Mouse (Mus musculus) MEL (cell line): Measurements from ENCODE around the gene Tlk2.

Experiments used
- CHD2 ChIP-seq: IDR thresholded peaks from 2 replicates; pipeline ENCODE4 v1.6.1; 2011; ENCODE audit warnings: low read length, improper control_type of control experiment
- CTCF ChIP-seq, 3 experiments: IDR thresholded peaks in 2 of 3; conservative IDR thresholded peaks in 1 of 3; 2 replicates each; pipeline ENCODE4 v1.5.1; 2011 to 2012; ENCODE audit warnings: low read length in 3 of 3, low read depth in 2 of 3, mild to moderate bottlenecking in 2 of 3, improper control_type of control experiment in 1 of 3, inconsistent platforms in 1 of 3, mixed read lengths in 1 of 3, moderate library complexity in 1 of 3; ENCODE audit not compliant: control insufficient read depth in 1 of 3, insufficient read depth in 1 of 3, poor library complexity in 1 of 3, severe bottlenecking in 1 of 3
- MYB ChIP-seq: IDR thresholded peaks from 2 replicates; pipeline ENCODE4 v1.6.1; 2011; ENCODE audit warnings: mild to moderate bottlenecking, low read depth, low read length, improper control_type of control experiment
- NELFE ChIP-seq: IDR thresholded peaks from 2 replicates; pipeline ENCODE4 v1.6.1; 2011; ENCODE audit warnings: low read depth, low read length, improper control_type of control experiment
- NRF1 ChIP-seq: IDR thresholded peaks from 2 replicates; pipeline ENCODE4 v1.6.1; 2014; ENCODE audit warnings: low read depth, mild to moderate bottlenecking, inconsistent platforms, low read length, improper control_type of control experiment, moderate library complexity; ENCODE audit not compliant: poor library complexity, insufficient read depth, severe bottlenecking
- POLR2A ChIP-seq, 2 experiments: IDR thresholded peaks; 2 replicates each; pipeline ENCODE4 v1.6.1; 2011 to 2012; ENCODE audit warnings: low read length in 2 of 2, mild to moderate bottlenecking in 2 of 2, control low read depth in 1 of 2, improper control_type of control experiment in 1 of 2, low read depth in 1 of 2, moderate library complexity in 1 of 2; ENCODE audit not compliant: control insufficient read depth in 1 of 2, insufficient read depth in 1 of 2, poor library complexity in 1 of 2
- SIN3A ChIP-seq: IDR thresholded peaks from 2 replicates; pipeline ENCODE4 v1.6.1; 2012; ENCODE audit warnings: low read length, improper control_type of control experiment, inconsistent platforms
- TBP ChIP-seq: IDR thresholded peaks from 2 replicates; pipeline ENCODE4 v1.8.0; 2011; ENCODE audit warnings: low read depth, low read length, improper control_type of control experiment
- ZC3H11A ChIP-seq: IDR thresholded peaks from 2 replicates; pipeline ENCODE4 v1.6.1; 2012; ENCODE audit warnings: low read depth, mild to moderate bottlenecking, inconsistent platforms, low read length, improper control_type of control experiment
- ZNF384 ChIP-seq: IDR thresholded peaks from 2 replicates; pipeline ENCODE4 v1.6.1; 2012; ENCODE audit warnings: low read depth, mild to moderate bottlenecking, inconsistent platforms, low read length, improper control_type of control experiment

DNA sequence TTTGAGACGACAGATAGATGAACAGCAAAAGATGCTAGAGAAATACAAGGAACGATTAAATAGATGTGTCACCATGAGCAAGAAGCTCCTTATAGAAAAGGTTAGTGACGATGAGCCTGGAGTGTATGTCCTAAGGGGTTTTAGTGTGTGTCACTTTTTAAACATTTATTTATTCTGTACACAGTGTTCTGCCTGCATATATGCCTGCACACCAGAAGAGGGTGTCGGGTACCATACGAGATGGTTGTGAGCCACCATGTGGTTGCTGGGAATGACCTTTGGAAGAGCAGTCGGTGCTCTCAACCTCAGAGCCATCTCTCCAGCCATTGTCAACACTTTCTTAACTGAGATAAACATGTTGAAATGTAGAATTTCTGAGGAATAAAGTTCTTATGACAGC lies 68.2 kb downstream of the Tlk2 start:
- TF ChIP-seq POLR2A (IDR thresholded peaks at IDR 0.05; ENCODE audit: control insufficient read depth in 1 of 2, insufficient read depth in 1 of 2, low read depth in 1 of 2, low read length in 2 of 2, poor library complexity in 1 of 2) (no peak), MYB (no peak), CHD2 (no peak), NRF1 (no peak), SIN3A (no peak), ZC3H11A (no peak), CTCF (IDR thresholded peaks at IDR 0.05 in 2 of 3, conservative IDR thresholded peaks at IDR 0.05 in 1 of 3; ENCODE audit: control insufficient read depth in 1 of 3, insufficient read depth in 1 of 3, low read depth in 2 of 3, low read length in 3 of 3, poor library complexity in 1 of 3, severe bottlenecking in 1 of 3) (no peak), TBP (no peak), ZNF384 (no peak), NELFE (no peak)
